Mouse (Mus musculus): ENCODE data around the gene Lpcat4.

- TF ChIP-seq CTCF (IDR thresholded peaks at IDR 0.05; ENCODE audit: borderline replicate concordance, insufficient read depth, low read depth, low read length) (no peak), POLR2A (IDR thresholded peaks at IDR 0.05; ENCODE audit: borderline replicate concordance, insufficient read depth, low read length) (no peak)
Measured at GRCm38 (mm10) chr2:112222607-112223006, 16.7 kb upstream of the Lpcat4 start.
